Mouse (Mus musculus) forebrain, postnatal 0 days (tissue): ENCODE results near the gene Inpp4b. TPM values are rescaled to one million over a fixed set of nuclear protein-coding genes. Genes with fewer than 3 reads are reported as not detected.

Experiments
- ATAC-seq: fragments of 200-750 bp; cut with Nextera tagmentation; 2 replicates; pipeline ENCODE4 v1.8.0; 2017; ENCODE audit warnings: mild to moderate bottlenecking, moderate library complexity
- DNase-seq: peaks from one replicate; pipeline ENCODE4 v3.0.0-alpha.2; 2015
- H3K27ac ChIP-seq: fragments of 300-500 bp; sonication (generic); 2 replicates; pipeline ENCODE4 v1.5.1; 2014; ENCODE audit warnings: low read depth, mild to moderate bottlenecking, antibody characterized with exemption, low read length, moderate library complexity, mixed read lengths
- H3K27me3 ChIP-seq: fragments of 300-500 bp; sonication (generic); 2 replicates; pipeline ENCODE4 v1.6.1; 2014; ENCODE audit warnings: mild to moderate bottlenecking, low read length, mixed read lengths; ENCODE audit not compliant: insufficient read depth
- H3K36me3 ChIP-seq: fragments of 300-500 bp; sonication (generic); 2 replicates; pipeline ENCODE4 v1.6.1; 2014; ENCODE audit warnings: mild to moderate bottlenecking, moderate library complexity; ENCODE audit not compliant: insufficient read depth
- H3K4me1 ChIP-seq: fragments of 300-500 bp; sonication (generic); 2 replicates; pipeline ENCODE4 v1.6.1; 2014; ENCODE audit warnings: antibody characterized with exemption; ENCODE audit not compliant: insufficient read depth
- H3K4me2 ChIP-seq: fragments of 300-500 bp; sonication (generic); 2 replicates; pipeline ENCODE4 v1.6.1; 2014; ENCODE audit warnings: low read depth, mild to moderate bottlenecking, moderate library complexity
- H3K4me3 ChIP-seq: fragments of 300-500 bp; sonication (generic); 2 replicates; pipeline ENCODE4 v1.5.1; 2014; ENCODE audit warnings: low read depth, low read length, mixed read lengths
- H3K9ac ChIP-seq: fragments of 300-500 bp; sonication (generic); 2 replicates; pipeline ENCODE4 v1.6.1; 2014; ENCODE audit warnings: mild to moderate bottlenecking
- H3K9me3 ChIP-seq: fragments of 300-500 bp; sonication (generic); 2 replicates; pipeline ENCODE4 v1.6.1; 2016; ENCODE audit warnings: low read length
- CTCF ChIP-seq: sonication (generic); IDR thresholded peaks from 2 replicates; pipeline ENCODE4 v1.5.1; 2016; ENCODE audit warnings: antibody characterized with exemption, control low read depth, low read depth
- WGBS: fragments of 180-500 bp; shearing (Covaris S2); extraction: QIAGEN DNeasy Blood & Tissue Kit; methylation state at CpG from one replicate; pipeline ENCODE4 v1.1.7; 2014; 5-methylcytosine and 5-hydroxymethylcytosine counted together
- polyA plus RNA-seq: library from polyadenylated mRNA; unstranded; fragments of >200 nt; fragmentation: Nextera tagmentation; extraction: Ambion mirVana; gene quantifications from 2 replicates; pipeline ENCODE4 v1.2.1, GENCODE M21; 2015
- total RNA-seq: library from RNA; depleted of rRNA; stranded (reverse); fragments of >200 nt; gene quantifications from 2 replicates; pipeline ENCODE4 v1.2.3, GENCODE M21; 2014

Inpp4b gene
- total and polyA plus RNA-seq, 2 experiments from 2014 or later, result 6.7 to 10.6 TPM

DNA sequence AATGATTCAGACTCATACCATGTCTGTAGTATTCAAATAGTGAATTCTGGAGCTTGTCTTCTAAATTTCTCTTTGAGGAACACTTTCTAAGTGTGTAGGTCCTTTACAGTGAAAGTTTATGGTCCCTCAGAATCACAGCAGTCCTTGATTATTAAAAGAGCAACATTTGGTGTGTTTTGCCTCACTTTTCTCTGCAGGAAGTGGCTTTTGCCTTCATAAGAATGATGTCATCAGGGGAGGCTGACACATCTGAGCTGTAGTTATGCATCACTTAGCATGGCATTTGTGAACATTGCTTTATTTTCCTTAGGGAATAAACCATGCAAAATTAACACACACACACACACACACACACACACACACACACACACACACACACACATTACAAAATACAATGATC is 349.8 kb downstream of the Inpp4b start:
- no peaks in the 10 kb centered on the region for H3K36me3 ChIP-seq
- no peak overlapping the region for H3K4me2 ChIP-seq
- no peak overlapping the region for H3K9ac ChIP-seq
- no peaks in the 10 kb centered on the region for H3K27me3 ChIP-seq
- H3K9me3 ChIP-seq, result no peaks in the 10 kb centered on the region
- no peak overlapping the region for H3K27ac ChIP-seq
- ATAC-seq (no peak), DNase-seq (no peak)
- TF ChIP-seq CTCF, result no peak
- H3K4me3 ChIP-seq, result no peak overlapping the region
- H3K4me1 ChIP-seq, result no peaks in the 10 kb centered on the region

DNA sequence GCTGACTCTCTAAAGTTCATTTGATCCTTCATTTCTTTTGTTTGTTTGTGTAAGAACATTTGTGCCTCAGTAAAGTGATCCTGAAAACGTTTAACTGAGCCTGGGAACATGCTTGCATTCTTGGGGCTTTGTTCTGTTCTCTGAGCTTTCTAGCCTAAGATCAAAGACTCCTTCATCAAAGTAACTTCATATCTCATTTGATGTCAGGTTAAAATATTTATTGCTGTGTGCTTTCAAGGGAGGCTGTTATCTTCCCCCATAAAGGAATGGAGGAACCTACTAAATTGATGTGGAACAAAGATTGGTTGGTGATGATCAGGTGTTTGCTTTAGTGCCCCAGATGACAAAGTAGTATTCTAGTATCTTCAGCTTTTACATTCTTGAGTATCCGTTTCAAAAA is 352.5 kb downstream of the Inpp4b start:
- TF ChIP-seq CTCF, result no peak
- Histone ChIP-seq H3K36me3 (no peaks in the 10 kb centered on the region), H3K4me2 (no peak overlapping the region), H3K27ac (no peak overlapping the region), H3K27me3 (no peaks in the 10 kb centered on the region), H3K4me3 (no peak overlapping the region), H3K9ac (no peak overlapping the region), H3K4me1 (no peaks in the 10 kb centered on the region), H3K9me3 (no peaks in the 10 kb centered on the region)
- 45% methylated on average over 2 of the region's 2 CpGs for WGBS
- DNase-seq (no peak), ATAC-seq (no peak)

DNA sequence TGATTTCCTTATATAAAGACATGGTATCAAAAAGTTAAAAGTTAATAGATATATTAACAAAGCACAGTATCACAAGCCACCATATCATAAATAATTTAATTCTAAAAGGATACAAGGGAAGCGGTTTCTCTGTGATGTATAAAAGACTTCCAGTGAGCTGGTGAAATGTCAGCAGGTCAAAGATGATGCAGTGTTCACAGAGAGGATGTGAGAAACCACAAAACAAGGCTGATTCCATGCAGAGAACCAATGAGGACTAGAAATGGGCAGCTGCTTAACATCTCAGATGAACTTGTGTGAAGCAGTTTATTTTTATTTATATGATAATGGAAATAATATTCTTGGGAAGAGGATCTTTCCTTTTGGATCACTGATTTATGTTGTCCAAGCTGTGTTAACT is 359.7 kb downstream of the Inpp4b start:
- H3K4me2 ChIP-seq, result no peak overlapping the region
- H3K36me3 ChIP-seq, result no peaks in the 10 kb centered on the region
- H3K9ac ChIP-seq, result no peak overlapping the region
- 81% methylated on average over 1 of the region's 1 CpGs for WGBS
- H3K4me3 ChIP-seq, result no peak overlapping the region
- no peaks in the 10 kb centered on the region for H3K9me3 ChIP-seq
- H3K27ac ChIP-seq, result no peak overlapping the region
- no peak for TF ChIP-seq CTCF
- DNase-seq (no peak), ATAC-seq (no peak)
- H3K4me1 ChIP-seq, result no peaks in the 10 kb centered on the region
- H3K27me3 ChIP-seq, result no peaks in the 10 kb centered on the region

DNA sequence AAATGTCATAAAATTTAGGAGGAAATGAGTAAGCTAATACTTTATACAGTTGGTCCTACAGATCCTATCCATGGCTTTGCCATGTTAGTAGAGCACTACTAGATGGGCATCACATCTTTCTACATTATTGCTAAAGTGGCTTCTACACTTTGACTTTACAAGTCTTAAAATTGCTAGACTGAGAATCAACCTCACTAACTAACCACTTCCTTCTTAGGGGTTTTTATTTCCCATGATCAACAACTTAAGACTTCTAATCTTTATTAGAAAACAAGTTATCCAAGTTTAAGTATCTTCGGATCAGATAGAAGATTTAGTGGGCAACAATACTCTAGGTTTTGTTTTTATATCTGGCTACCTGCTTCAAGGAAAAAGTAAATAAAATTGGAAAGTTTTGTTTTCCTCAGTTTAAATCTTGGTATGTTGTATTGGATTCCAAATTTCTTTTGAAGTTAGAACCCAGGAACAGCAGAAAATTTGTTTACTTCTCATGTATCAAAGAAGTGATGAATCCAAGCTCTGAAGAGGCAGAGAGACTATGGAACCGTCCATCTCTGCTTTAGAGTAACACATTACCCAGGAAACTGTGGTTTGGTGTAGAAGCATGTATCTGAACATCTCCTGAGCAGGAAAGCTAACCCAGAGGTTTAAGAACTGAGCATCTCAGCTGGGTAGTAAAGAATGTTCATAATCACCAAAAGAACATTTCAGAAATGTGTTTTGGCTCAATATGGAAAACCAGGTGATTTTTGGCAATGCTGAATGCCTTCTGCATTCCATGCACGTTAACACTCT is 361.4 kb downstream of the Inpp4b start:
- TF ChIP-seq CTCF, result no peak
- DNase-seq, result no peak
- Histone ChIP-seq H3K9ac (no peak overlapping the region), H3K4me1 (no peaks in the 10 kb centered on the region), H3K4me2 (no peak overlapping the region), H3K9me3 (no peaks in the 10 kb centered on the region), H3K4me3 (no peak overlapping the region), H3K36me3 (no peaks in the 10 kb centered on the region), H3K27ac (no peak overlapping the region), H3K27me3 (no peaks in the 10 kb centered on the region)
- no peak for ATAC-seq
- 82% methylated on average over 3 of the region's 3 CpGs for WGBS

DNA sequence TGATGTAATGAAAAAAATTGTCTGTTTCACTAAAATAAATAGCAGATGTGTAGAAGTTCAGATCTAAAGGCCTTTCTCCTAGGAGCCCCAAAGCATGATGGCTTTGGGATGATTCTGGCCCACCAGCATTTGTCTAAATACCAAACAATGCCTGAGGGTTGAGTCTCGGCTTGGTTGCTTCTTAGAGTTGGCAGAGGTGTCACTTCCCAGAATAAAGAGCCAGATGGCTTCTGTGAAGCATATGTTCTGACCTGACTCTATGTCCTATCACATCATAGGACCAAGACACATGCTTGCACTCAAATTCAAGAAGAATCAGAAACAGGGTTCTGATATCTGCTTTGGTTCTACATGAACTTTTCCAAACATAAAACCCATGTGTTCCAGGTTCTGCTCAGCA is 365.1 kb downstream of the Inpp4b start:
- Histone ChIP-seq H3K27me3 (no peaks in the 10 kb centered on the region), H3K4me2 (no peak overlapping the region), H3K27ac (no peak overlapping the region), H3K9ac (no peak overlapping the region), H3K4me3 (no peak overlapping the region), H3K4me1 (no peaks in the 10 kb centered on the region), H3K36me3 (no peaks in the 10 kb centered on the region), H3K9me3 (no peaks in the 10 kb centered on the region)
- TF ChIP-seq CTCF, result no peak
- WGBS, result 54% methylated on average over 1 of the region's 1 CpGs
- DNase-seq, result no peak
- ATAC-seq, result no peak

DNA sequence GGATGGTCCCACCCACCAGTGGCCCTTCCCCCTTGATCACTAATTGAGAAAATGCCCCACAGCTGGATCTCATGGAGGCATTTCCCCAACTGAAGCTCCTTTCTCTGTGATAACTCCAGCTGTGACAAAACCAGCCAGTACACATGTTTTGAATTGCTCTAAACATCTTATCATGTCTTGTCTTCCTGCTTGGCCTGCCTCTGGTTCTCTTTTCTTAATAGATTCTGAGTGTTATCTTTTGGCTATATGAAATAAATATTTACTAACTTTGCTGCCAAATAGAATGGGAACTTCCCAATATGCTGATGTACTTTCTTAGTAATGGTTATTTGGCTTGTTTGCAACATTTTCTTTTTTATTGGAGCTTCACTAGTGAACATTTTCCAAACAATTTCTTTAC is 389.0 kb downstream of the Inpp4b start:
- H3K27ac ChIP-seq, result no peak overlapping the region
- H3K4me3 ChIP-seq, result no peak overlapping the region
- TF ChIP-seq CTCF, result no peak
- no peak overlapping the region for H3K9ac ChIP-seq
- ATAC-seq (no peak), DNase-seq (no peak)
- H3K27me3 ChIP-seq, result no peaks in the 10 kb centered on the region
- H3K36me3 ChIP-seq, result no peaks in the 10 kb centered on the region
- no peaks in the 10 kb centered on the region for H3K4me1 ChIP-seq
- H3K4me2 ChIP-seq, result no peak overlapping the region
- H3K9me3 ChIP-seq, result no peaks in the 10 kb centered on the region

DNA sequence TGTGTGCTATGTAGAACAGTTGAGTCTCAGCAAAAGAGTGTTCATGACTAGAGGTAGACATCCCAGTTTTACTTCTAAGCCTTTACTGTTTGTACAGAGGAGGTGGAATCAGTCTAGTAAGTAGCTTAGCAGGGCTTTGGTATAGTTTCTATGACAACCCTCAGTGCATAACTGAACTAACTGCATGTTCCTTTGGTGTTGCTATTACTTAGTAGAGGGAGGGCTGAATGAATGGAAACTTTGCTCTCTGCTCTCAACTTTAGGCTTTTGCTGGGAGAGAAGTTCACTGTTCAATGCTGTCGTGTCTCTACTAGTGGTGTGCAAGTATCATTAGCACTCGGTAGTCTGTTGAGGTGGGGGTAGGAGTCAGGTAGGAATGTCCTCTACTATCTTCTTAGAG is 393.3 kb downstream of the Inpp4b start:
- no peak overlapping the region for H3K4me2 ChIP-seq
- no peaks in the 10 kb centered on the region for H3K36me3 ChIP-seq
- no peak overlapping the region for H3K9ac ChIP-seq
- H3K4me3 ChIP-seq, result no peak overlapping the region
- DNase-seq (no peak), ATAC-seq (peak; percentile 69)
- 75% methylated on average over 2 of the region's 2 CpGs for WGBS
- no peaks in the 10 kb centered on the region for H3K9me3 ChIP-seq
- no peak overlapping the region for H3K27ac ChIP-seq
- H3K27me3 ChIP-seq, result no peaks in the 10 kb centered on the region
- no peak for TF ChIP-seq CTCF
- no peaks in the 10 kb centered on the region for H3K4me1 ChIP-seq
